Mouse (Mus musculus): Measurements from ENCODE around the gene H1foo.

DNA sequence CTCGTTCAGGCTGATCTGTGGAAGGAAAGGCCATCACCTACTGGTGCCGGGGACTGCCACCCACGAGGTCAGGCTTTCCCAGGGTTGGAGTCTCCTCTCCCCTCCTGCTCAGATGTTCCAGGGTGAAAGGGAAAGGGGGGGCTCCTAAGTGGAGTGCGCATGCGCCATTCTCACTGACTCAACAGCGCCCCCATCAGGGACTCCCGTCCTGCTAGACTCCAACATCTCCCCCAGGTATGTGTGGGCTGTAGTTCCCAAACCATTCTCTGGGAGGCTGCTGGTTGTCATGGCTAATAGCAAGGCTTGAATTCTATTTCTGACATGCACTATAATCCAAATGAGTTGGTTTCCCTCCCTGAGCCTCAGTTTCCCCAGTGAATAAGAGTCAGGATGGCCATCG is 33.9 kb downstream of the H1foo start:
- TF ChIP-seq CTCF (IDR thresholded peaks at IDR 0.05; ENCODE audit: borderline replicate concordance, insufficient read depth, low read length) = no peak
- no peak for TF ChIP-seq POLR2A (IDR thresholded peaks at IDR 0.05; ENCODE audit: low read depth, low read length)

Data from embryonic fibroblast, embryonic 13.5 days (primary cell).